Mouse (Mus musculus) lung, embryonic 14.5 days (tissue): ENCODE results near the gene Vmn1r28. TPM values are rescaled to one million over a fixed set of nuclear protein-coding genes. Genes with fewer than 3 reads are reported as not detected.
"Not testable (repeated sequence)": the region's sequence is repeated elsewhere in the genome, so short reads cannot be mapped to it uniquely, and the experiment has no call there.

Experiments
- ATAC-seq: fragments of 200-750 bp; cut with Nextera tagmentation; 2 replicates; pipeline ENCODE4 v1.8.0; 2017; ENCODE audit warnings: mild to moderate bottlenecking, moderate TSS enrichment, moderate library complexity; ENCODE audit not compliant: insufficient read depth
- DNase-seq: peaks from one replicate; pipeline ENCODE4 v3.0.0-alpha.2; 2015
- H3K27ac ChIP-seq: fragments of 300-500 bp; sonication (generic); 2 replicates; pipeline ENCODE4 v1.5.1; 2014; ENCODE audit warnings: low read depth, mild to moderate bottlenecking, moderate library complexity
- H3K27me3 ChIP-seq: fragments of 300-500 bp; sonication (generic); 2 replicates; pipeline ENCODE4 v1.6.1; 2014; ENCODE audit warnings: low read length, control low read depth; ENCODE audit not compliant: insufficient read depth
- H3K36me3 ChIP-seq: fragments of 300-500 bp; sonication (generic); 2 replicates; pipeline ENCODE4 v1.6.1; 2014; ENCODE audit warnings: control low read depth; ENCODE audit not compliant: insufficient read depth
- H3K4me1 ChIP-seq: fragments of 300-500 bp; sonication (generic); 2 replicates; pipeline ENCODE4 v1.6.1; 2014; ENCODE audit warnings: antibody characterized with exemption, control low read depth; ENCODE audit not compliant: insufficient read depth
- H3K4me2 ChIP-seq: fragments of 300-500 bp; sonication (generic); 2 replicates; pipeline ENCODE4 v1.6.1; 2014; ENCODE audit warnings: mild to moderate bottlenecking
- H3K4me3 ChIP-seq: fragments of 300-500 bp; sonication (generic); 2 replicates; pipeline ENCODE4 v1.5.1; 2014; ENCODE audit warnings: low read depth, low read length
- H3K9ac ChIP-seq: fragments of 300-500 bp; sonication (generic); 2 replicates; pipeline ENCODE4 v1.6.1; 2014
- H3K9me3 ChIP-seq: fragments of 300-500 bp; sonication (generic); 2 replicates; pipeline ENCODE4 v1.6.1; 2016; ENCODE audit warnings: low read depth, low read length, control low read depth
- CTCF ChIP-seq: IDR thresholded peaks from 2 replicates; pipeline ENCODE4 v1.5.1; 2016; ENCODE audit warnings: antibody characterized with exemption, low read depth
- WGBS: fragments of 180-500 bp; shearing (Covaris S2); extraction: QIAGEN DNeasy Blood & Tissue Kit; methylation state at CpG from one replicate; pipeline ENCODE4 v1.1.7; 2014; 5-methylcytosine and 5-hydroxymethylcytosine counted together
- polyA plus RNA-seq: library from polyadenylated mRNA; unstranded; fragments of >200 nt; fragmentation: Nextera tagmentation; extraction: Ambion mirVana; gene quantifications from 2 replicates; pipeline ENCODE4 v1.2.1, GENCODE M21; 2014

The Vmn1r28 gene
- polyA plus RNA-seq, result not detected in 2 replicates

DNA sequence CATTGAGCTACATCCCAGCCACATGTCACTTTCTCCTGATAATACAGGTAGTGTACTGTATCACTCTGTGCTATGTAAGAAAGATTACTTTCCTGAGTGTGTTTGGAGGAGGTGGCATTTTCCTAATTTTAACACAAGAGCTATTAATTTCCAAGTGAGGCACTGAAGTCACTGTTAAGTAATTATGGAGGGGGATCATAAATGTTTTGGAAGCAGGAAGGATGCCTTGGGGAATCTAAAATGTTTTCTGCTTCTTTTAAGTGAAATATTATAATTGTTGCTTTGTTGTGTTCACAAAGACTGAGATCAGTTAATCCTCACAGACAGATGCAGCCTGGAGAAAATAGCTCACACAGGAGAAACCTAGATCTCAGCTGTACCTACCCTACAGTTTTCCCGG lies at the start of gene Vmn1r28:
Vmn1r28 (plus strand) TSS at position 301 of the 400 bp plus-strand sequence.
- Histone ChIP-seq H3K4me2 (no peak within 1 kb of the TSS), H3K4me3 (no peak within 1 kb of the TSS), H3K9ac (no peak within 1 kb of the TSS), H3K27ac (no peak within 1 kb of the TSS), H3K27me3 (no peaks in the 10 kb centered on the region), H3K4me1 (no peaks in the 10 kb centered on the region), H3K36me3 (no peaks in the 10 kb centered on the region), H3K9me3 (no peaks in the 10 kb centered on the region)
- TF ChIP-seq CTCF, result no peak
- ATAC-seq (no peak), DNase-seq (no peak)
- WGBS, result 85% methylated on average over 1 of the region's 1 CpGs

DNA sequence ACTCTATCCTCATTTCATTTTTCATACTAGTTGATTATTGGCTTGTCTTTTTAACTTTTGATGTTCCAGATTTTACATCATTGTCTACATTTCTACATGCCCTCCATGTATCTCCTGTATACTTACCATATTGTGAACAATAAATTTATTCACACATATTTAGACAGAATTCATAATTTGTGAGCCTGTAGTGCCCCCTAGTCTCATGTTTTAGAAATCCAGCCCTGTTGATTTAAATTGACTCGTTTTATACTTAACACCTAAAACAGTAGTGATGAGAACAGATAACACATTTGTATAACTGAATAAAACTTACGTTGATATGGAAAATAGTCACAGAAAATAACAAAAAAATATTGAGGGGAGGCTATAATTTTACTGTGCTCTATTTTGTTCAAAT lies 45.7 kb upstream of the Vmn1r28 start:
- Histone ChIP-seq H3K27ac (no peak overlapping the region), H3K27me3 (no peaks in the 10 kb centered on the region), H3K4me3 (no peak overlapping the region), H3K36me3 (no peaks in the 10 kb centered on the region), H3K9me3 (no peaks in the 10 kb centered on the region), H3K4me2 (no peak overlapping the region), H3K4me1 (no peaks in the 10 kb centered on the region), H3K9ac (no peak overlapping the region)
- TF ChIP-seq CTCF, result no peak
- DNase-seq (peak; percentile 1), ATAC-seq (no peak)
- 71% methylated on average over 2 of the region's 2 CpGs for WGBS

DNA sequence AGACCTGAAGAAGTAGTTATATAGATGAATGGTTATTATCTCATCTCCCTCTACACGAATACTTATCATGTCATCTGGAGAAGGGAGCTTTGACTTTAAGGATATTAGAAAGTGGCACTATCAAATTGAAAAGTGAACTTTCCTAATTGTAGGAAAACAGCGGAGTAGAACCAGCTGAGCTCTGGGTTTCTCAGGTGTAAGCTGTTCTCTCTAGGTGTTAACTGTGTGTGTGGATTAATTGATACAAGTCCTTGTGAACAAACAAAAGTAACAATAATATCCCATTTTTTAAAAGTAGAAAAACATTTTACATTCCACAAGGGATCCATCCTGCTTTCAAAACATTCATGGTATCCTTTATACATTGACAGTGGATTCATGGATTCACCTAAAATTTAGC lies 43.1 kb upstream of the Vmn1r28 start, which contains the start of gene Vmn1r27:
Vmn1r27 (minus strand) TSS at position 101 of the 400 bp plus-strand sequence.
- Histone ChIP-seq H3K4me3 (no peak within 1 kb of the TSS), H3K27ac (no peak within 1 kb of the TSS), H3K9ac (no peak within 1 kb of the TSS), H3K27me3 (no peaks in the 10 kb centered on the region), H3K4me1 (no peaks in the 10 kb centered on the region), H3K9me3 (no peaks in the 10 kb centered on the region), H3K36me3 (no peaks in the 10 kb centered on the region), H3K4me2 (no peak within 1 kb of the TSS)
- no peak for TF ChIP-seq CTCF
- no peak for ATAC-seq
- DNase-seq, result no peak
- WGBS, result 64% methylated on average over 2 of the region's 2 CpGs

DNA sequence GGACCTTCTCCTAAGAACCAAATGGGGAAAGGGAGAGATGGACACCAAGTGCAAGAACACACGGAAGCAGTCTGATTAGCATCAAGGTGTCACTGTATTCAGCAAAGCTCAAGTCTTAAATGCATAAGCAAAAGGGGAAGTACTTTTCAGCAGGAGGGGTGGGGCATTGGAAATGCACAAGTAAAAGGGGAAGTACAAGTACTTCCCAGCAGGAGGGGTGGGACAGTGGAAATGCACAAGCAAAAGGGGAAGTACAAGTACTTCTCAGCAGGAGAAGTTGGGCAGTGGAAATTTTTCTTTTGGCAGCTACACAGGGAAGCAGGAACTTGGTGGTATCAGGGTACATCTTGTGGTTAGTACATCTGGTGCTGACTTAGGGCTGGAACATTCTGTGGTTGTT lies 17.8 kb downstream of the Vmn1r28 start:
- WGBS, result 88% methylated on average over 1 of the region's 1 CpGs
- not testable (repeated sequence) for H3K27ac ChIP-seq, H3K4me3 ChIP-seq, H3K9ac ChIP-seq, H3K9me3 ChIP-seq, ATAC-seq, H3K4me2 ChIP-seq, H3K27me3 ChIP-seq, H3K36me3 ChIP-seq, DNase-seq, H3K4me1 ChIP-seq

DNA sequence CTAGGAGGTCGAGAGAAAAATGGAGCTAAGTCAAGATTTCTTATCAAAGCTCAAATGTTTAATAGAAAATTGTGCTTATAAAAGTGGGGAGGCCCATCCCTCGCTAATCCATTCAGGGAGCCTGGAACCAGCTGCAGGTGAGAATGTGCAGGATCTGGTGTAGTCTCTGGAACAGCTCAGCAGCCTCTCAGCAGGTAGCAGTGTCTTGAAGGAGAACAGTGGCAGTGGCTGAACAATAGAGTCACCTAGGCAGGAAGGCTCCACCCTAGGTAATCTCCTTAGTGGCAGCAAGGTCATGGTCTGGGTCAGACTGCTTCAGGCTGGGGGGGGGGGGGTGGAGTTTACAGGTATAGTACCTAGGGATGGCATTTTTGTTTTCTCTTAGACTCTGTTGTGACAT lies 30.4 kb downstream of the Vmn1r28 start:
- Histone ChIP-seq H3K4me3 (no peak overlapping the region), H3K27ac (no peak overlapping the region), H3K4me1 (no peaks in the 10 kb centered on the region), H3K27me3 (no peaks in the 10 kb centered on the region), H3K36me3 (no peaks in the 10 kb centered on the region), H3K9ac (no peak overlapping the region), H3K4me2 (no peak overlapping the region), H3K9me3 (no peaks in the 10 kb centered on the region)
- ATAC-seq (no peak), DNase-seq (no peak)
- WGBS, result 67% methylated on average over 2 of the region's 2 CpGs
- no peak for TF ChIP-seq CTCF

DNA sequence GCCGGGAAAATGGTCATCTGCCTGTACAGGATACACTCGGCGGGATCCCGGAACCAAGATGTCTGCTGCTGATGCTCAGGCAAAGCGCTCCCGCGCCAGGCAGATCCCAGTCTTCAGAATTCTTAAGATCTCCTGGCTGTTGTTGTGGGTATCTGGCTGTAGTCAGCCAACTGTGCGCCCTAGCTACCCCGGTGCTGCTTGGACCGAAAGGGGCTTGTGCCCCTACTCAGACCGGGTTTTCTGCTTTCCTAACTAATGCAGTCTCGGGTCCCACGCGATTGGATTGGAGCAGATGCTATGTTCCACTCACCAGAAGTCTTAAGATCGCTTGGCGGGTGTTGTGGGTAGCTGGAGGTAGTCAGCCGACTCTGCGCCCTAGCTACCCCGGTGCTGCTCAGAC lies 36.7 kb downstream of the Vmn1r28 start:
- ATAC-seq, DNase-seq, H3K4me1 ChIP-seq, H3K4me3 ChIP-seq, H3K9me3 ChIP-seq, H3K36me3 ChIP-seq, H3K4me2 ChIP-seq, H3K27me3 ChIP-seq, H3K27ac ChIP-seq, H3K9ac ChIP-seq: not testable (repeated sequence)
- WGBS, result 80% methylated on average over 19 of the region's 19 CpGs

DNA sequence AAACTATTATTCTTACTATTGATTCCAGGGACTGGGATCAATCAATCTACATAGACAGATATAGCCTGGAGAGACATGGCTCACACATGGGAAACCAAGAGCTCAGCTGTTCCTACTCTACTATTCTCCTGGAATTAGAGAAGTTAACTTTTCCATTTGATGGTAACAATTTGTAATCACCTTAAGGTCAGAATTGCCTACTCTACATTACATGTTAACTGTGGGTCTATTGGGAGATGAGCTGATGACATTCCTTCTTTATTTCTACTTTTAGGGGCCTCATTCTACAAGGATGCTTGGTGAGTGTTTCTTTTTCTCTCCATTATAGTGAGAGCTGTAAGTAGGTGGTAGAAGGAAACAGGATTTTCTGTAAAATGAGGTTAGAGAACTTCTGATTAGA lies 39.4 kb downstream of the Vmn1r28 start, which contains the start of gene Vmn1r29:
Vmn1r29 (plus strand) TSS at position 301 of the 400 bp plus-strand sequence.
- Histone ChIP-seq H3K9me3 (no peaks in the 10 kb centered on the region), H3K9ac (no peak within 1 kb of the TSS), H3K36me3 (no peaks in the 10 kb centered on the region), H3K27me3 (no peaks in the 10 kb centered on the region), H3K4me1 (no peaks in the 10 kb centered on the region), H3K27ac (no peak within 1 kb of the TSS), H3K4me3 (no peak within 1 kb of the TSS), H3K4me2 (no peak within 1 kb of the TSS)
- DNase-seq, result no peak
- no peak for TF ChIP-seq CTCF
- no peak for ATAC-seq

Other genes with a start within 250 kb of the Vmn1r28 start
- gene Vmn1r26, start 246.9 kb upstream of the Vmn1r28 start, polyA plus RNA-seq, result not detected in 2 replicates
- not detected in 2 replicates for gene Vmn1r27, start 43.2 kb upstream of the Vmn1r28 start, polyA plus RNA-seq
- gene Vmn1r29, start 39.5 kb downstream of the Vmn1r28 start, polyA plus RNA-seq, result not detected in 2 replicates
- gene Vmn1r30, start 181.3 kb downstream of the Vmn1r28 start, polyA plus RNA-seq, result not detected in 2 replicates
- gene Vmn1r31, start 213.3 kb downstream of the Vmn1r28 start, polyA plus RNA-seq, result not detected in 2 replicates